Mouse (Mus musculus) lung, adult 18-20 months (tissue): Measurements from ENCODE around the gene Echs1.
"Not testable (repeated sequence)": the region's sequence is repeated elsewhere in the genome, so short reads cannot be mapped to it uniquely, and the experiment has no call there.

Source experiments
- DNase-seq, 2 experiments: peaks; one replicate each; pipeline ENCODE4 v3.0.0; 2022; ENCODE audit warnings: mixed read lengths in 2 of 2

Echs1 gene

DNA sequence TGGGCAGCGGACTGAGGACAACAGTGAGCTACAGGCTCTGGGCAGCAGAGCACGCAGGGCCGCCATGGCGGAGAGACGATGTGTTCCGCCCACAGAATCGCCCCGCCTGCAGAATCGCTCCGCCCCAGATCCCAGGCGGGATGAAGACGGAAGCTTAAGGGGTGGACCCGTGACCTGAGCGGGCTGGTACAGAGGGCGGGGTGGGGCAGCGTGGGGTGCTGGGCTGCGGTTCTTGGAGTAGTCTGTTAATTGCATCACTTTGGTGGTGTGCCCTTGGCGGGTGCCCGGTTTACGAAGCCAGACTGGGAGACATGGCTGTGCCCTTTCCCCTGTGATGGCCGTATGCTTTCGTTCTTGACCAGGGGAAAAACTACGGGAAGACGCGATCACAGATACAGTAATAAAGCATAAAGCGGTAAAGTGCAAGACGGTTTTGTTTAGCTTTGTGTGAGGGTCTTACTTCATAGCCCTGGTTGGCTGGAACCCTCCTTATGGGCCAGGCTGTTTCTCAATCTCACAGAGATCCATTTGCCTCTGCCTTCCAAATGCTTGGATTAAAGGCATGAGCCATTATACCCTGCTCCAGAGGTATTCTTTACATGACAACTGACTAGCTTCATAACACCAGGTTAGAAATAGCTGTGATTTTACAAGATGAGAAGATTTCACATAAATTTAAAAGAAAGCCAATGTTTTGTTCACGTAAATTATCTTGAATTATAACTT is at the start of gene Echs1:
Gene Echs1, minus strand, starts transcription at position 148 of the 726 bp plus-strand sequence.
- DNase-seq: peak; percentile 96 to 97

DNA sequence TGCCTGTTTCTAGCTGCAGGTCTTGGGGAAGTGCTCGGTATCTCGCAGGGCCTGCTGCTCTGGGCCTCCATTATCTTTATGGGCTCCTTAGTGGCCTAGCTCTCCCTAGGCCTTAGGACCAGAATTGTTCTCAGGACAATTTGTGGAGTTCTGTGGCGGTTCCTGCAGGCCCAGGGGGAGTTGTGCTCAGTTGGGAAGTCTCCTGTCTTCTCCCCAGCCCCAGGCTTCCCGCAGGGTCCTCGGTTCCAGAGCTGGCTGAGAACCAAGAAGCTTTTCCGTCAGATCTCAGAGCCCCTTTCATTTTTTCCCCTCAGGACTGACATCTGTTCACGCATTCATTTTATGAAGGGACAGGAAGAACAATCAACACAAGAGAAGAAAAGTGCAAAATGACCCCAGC is 48.4 kb upstream of the Echs1 start, which contains the start of gene Olfr522:
Gene Olfr522, minus strand, starts transcription at position 101 of the 400 bp plus-strand sequence.
- no peak for DNase-seq

DNA sequence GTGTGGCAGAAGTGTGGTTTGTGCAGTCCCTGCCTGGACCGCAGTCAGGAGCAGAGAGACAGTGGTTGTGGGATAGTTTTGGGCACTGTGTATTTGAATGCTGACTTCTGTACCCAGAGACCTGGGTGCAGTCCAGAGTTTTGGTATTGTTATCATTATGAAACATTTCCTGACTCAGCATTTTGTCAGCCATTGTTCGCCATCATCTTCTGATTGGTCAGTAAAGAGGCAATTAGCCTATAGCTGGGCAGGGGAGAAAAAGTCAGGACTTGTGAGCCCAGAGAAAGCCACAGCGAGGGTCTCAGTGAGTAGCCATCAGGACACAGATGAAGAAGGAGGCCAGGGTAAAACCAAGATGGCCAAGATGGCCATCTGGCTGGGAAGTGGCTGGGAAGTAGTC is 44.1 kb upstream of the Echs1 start:
- DNase-seq: no peak

DNA sequence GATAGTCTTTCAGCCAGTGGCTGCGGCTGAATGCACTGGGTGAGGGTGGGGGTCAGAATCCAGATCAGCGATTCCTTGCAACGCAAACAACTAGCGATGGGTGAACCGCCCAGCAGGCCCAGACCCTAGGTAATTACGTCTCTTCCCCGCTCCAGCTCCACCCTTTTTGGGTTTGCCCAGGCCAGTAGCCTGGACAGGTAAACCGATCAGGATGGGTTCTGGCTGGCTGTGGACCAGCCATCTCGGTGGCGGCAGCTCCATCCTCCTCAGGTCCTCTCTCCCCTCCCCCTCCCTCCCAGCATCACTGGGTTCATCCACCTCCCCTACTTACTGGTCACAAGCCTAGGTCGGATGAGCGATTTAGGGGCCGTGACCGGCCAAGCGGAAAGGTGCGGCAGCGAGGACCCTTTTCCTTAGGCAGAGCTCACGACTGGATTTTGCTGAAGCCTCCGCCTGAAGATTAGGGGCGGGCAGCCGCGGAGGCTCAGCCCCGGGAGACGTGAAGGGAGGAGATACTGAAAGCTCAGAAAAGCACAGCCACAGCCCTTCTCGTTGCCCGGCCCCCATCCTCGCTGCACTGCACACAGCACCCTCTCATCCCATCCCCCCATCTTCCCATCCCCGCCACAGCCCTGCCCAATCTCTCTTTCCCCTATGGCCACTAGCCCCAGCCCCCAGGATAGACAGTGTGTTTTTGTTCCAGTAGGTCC is 38.1 kb upstream of the Echs1 start, which contains the start of gene Sprn:
Gene Sprn, minus strand, starts transcription at position 660 of the 710 bp plus-strand sequence.
- DNase-seq: no peak

DNA sequence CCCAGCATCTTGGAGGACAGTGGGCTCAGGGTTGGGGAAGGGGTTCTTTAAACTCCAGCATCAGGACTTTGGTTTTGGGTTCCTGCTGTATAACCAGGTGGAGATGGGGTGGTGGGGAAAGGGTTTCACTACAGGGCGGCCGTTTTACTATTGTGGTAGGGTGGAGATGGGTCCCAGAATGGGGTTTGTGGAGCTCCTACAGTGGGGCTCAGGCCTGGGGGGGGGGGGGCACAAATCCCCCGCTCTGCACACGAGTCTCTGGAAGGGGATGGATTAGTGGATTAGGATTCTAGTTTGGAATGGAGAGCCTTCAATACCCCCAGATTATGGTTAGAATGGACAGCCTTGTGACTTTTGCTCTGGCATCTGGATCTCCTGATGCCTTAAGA is 37.5 kb upstream of the Echs1 start:
- DNase-seq: no peak

DNA sequence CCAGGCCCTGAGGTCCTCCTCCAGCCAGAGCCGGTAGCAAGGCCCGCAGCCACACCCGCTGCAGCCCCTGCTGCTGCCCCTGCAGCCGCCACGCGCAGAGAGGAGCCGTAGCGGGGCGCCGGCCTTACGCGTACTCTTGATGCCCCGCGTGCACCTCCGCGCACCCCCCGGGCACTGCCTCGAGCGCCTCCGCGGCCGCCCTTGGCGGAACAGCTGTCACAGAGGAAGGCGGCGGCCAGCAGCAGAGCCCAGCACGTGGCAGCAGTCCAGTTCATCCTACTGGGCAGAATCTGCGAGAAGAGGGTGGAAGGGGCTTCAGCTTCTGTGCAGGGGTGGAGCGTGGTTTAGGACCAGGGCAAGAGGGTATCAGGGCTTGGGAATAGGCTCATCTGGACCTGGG is 37.1 kb upstream of the Echs1 start:
- no peak for DNase-seq

DNA sequence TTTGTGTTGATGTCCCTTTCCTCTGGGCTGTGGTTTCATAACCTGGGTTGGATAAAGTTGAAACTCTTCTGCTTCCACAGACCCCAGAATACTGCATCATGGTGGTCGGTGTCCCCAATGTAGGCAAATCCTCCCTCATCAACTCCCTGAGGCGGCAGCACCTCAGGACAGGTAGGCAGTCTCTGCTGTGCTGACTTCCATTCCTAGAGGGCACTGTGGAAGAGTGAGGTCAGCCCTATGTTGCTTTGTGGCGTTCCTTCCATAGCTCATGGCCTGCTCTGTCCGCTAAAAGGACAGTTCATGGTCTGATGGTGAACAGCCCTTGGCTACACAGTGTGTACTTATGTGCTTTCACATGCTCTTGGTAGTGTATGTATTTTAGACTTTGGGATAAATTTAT is 28.3 kb upstream of the Echs1 start:
- DNase-seq: no peak

DNA sequence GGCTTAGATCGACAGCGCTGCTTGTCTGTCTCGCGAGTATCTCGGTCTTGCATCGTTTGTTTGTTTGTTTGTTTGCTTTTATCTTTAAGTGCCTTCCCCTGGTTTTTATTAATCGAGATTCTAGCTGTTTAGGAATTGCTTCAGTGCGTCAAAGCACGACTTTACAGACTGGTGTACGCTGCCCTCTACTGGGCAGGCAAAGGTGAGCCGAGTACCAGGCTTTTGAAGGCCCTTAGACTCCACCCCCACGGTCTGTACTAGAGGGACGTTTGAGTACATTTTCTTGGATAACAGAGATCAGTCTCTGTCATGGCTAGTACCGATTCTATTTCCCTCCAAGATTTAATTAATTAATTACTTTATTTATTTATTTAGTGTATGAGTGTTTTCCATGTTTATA is 25.1 kb upstream of the Echs1 start:
- peak; percentile 69 to 83 for DNase-seq

DNA sequence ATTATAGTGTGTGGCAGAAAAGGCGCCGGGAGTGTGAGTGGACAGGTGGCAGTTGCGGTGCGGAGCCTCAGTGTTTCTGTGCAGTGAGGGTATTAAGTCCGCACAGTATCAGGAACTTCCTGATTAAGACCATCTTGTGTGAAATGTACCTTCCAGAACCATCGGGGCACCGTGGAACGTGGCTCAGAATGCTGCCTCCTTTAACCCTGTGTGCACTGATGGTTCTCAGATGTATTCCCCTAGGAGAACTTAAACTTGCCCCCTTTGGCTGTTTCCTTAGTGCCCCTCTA is 21.7 kb upstream of the Echs1 start:
- DNase-seq: no peak

DNA sequence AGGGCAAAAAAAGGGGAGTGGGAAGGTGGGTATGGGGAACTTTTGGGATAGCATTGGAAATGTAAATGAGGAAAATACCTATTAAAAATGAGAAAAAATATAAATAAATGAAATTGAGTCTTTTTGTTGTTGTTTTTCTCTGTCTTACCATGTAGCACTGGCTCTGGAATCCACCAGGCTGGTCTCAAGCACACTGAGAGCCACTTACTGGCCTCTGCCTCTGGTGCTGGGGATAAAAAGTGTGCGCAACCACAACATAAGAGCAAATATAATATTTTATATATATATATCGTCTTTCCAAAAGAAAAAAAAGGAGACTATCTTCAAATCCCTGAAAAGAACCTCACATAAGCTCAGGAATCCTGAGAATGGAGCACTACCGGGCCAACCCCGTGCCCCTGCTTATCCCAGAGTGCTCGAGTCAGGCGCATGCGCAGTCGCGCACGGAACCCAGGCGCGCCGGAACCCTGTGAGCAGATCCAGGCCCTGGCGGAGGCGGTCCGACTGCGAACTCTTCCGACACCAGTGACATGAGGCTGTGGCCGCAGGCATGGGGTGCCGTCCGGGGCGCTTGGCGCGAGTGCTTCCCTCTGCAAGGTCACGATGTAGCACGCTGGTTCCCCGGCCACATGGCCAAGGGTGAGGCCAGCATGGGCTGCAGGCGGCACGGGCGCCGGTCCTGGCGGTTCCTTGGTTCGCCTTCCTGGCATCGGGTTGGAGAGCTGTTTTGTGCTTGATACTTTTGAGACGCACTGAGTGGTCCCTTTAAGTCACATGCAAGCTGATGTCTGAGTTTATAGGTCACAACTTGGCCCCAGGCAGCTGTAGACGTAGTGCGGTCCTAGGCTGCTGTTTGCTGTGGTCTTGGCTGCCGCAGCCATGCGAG is 21.1 kb upstream of the Echs1 start, which contains the start of gene Mtg1:
Gene Mtg1, plus strand, starts transcription at position 430 of the 886 bp plus-strand sequence.
- peak; percentile 94 to 95 for DNase-seq

DNA sequence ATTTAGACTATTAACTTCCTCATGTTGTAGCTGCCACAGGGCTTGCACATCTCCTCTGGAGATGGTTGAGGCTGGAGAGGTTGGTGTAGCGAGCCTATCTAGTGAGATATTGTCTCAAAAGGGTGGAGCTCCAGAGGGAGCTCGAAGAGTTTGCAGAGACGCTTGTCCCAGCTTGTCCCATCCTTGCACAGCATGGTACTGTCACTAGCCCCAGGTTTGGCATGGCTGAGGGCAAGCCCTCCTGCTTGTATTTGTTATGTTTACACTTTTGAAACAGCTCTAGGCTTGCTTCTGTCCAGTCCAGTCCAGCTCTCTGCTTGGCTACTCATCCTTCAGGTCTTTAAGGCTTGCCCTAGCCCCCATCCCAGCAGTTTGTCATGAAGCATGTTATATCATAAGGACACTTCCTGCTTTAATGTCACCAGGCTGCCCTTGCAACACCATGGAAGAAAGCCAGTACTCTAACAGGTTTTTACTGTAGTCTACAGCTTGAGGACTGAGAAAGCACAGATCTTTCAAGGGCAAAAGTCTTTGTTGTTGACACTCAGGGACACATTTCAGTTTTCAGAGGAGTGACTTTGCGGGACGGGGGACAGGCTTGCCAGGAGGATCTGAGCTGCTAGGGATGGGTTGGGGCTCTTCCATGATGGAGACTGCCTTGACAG is 19.0 kb upstream of the Echs1 start:
- no peak for DNase-seq

DNA sequence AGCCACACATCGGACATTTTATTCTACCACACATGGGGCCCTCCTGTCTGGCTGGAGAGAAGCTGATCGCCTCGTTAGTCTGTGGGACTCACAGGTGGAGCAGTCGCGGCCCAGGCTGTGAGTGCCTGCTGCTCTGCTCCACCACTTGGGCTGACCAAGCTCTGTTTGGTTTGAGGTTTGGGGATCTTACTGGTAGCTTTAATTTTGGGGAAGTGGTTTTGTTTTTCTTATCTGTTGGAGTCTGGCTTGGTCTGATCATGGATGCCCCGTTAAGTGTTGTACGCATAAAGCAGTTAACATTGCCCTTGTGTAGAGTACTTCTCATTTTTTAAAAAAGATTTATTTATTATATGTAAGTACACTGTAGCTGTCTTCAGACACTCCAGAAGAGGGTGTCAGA is 17.8 kb upstream of the Echs1 start:
- DNase-seq: not testable (repeated sequence)

DNA sequence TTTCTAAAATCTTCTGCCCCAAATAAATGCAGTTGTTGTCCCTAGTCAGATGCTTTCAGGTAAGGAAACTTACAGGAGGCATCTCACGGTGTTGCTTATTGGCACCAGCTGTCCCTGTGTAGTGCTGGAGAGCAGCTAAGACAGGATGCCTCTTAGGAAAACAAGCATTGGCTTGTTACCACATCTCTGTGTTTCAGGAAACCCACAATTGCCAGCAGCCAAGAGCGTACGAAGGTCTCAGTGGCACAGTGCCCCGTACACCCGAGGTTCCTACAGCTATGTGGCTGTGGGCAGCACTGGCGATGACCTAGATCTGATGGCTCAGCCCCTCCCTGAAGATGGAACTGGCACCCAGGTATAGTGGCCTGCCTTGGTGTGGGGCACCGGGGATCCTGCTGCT is 15.9 kb upstream of the Echs1 start:
- not testable (repeated sequence) for DNase-seq

DNA sequence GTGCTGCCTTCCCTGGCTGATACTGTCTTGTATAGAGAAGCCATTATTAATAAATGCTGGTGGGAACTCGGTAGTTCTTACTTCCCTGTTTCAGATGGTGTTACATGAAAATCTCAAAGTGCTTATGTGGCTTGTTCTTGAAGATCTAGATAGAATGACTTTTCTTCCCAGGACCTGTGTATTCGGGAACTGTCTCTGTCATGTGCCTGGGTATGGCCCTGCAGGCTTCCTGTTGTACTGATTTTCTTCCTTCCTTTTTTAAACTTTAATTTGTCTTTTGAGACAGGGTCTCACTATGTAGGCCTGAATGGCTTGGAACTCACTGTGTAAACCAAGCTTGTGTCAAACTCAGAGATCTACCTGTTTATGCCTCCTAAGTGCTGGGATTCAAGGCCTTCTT is 11.6 kb upstream of the Echs1 start:
- DNase-seq: no peak

DNA sequence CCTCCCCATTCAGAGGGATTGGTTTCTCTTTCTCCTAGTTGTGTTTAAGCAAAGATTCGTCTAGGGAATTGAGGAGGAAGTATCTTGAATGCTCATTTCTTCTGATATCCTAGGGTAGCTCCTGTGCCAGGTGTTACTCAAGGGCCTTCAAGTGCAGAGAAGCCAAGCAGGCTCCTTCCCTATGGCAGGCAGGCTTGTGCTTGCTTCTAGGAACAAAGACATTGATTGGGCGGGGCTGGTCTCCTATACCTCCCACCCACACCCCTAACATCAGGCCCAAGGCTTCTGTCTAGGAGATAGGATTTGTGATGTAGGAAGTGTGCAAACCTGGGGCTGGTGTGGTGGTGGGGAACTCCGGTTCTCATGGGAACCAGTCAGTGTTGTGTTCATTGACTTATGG is 10.7 kb upstream of the Echs1 start:
- DNase-seq: peak in 1 of 2 experiments; percentile 13

DNA sequence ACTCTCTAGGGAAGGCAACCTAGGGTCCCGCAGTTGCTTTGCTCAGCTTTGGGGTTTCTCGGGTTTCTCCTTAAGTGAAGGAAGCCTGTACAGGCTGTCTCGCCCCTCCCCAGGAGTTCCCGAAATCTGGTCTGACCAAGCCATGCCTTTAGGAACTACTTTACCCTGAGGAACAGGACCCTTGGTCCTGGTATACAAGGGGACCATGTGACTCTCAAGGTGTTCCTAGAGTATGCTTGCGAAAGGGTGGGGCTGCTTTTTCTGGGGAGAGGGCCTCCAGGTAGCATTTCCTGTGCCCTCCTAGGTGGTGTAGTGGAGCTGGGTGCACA is 9.7 kb upstream of the Echs1 start:
- DNase-seq: no peak

DNA sequence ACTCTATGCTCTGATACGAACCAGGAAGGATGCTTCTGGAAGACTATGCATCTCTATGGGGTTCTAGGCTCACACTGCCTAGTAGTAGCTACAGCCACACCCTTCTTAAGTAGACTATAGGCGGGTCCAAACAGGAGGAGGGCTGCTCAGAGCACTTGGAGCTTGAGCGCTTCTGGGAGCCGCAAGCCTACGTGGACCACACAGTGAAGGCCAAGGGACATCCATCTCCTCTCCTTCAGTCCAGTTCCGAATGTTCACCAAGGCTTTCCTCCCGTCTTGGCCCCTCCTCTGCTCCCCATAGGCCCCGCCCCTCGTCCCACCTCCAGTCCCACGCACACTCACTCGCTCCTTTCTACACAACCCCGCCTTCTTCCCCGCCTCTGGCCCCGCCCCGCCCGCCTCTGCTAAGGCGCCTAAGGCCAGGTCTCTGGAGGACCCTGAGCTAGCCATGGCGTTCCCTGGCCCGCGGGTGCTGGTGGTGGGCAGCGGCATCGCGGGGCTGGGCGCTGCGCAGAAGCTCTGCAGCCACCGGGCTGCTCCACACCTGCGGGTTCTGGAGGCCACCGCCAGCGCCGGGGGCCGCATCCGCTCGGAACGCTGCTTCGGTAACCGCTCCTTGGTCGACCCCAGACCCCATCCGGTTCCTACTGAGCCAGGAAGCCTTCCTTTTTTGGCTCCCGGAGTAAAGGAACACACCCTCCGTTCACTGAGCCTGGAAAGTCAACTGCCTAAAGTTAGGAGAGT is 9.2 kb upstream of the Echs1 start:
- DNase-seq: peak; percentile 96 to 97

DNA sequence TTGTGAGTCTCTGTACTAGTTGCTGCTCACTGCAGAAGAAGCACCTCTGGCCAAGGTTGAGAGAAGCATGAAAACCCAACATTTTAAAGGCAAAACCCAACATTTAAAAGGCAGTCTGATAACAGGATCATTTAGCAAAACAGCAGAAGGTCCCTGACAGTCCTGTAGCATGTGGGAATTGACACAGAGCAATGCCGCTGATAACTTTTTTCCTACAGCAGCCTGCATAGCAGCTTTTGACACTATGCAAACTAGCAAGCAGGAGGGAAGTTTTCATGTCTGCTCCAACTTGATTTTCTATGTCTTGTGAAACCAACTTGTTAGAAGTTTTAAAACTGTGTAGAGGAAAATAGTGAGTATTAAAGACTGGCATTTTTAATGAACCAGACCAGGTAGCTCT is 8.1 kb upstream of the Echs1 start:
- no peak for DNase-seq

DNA sequence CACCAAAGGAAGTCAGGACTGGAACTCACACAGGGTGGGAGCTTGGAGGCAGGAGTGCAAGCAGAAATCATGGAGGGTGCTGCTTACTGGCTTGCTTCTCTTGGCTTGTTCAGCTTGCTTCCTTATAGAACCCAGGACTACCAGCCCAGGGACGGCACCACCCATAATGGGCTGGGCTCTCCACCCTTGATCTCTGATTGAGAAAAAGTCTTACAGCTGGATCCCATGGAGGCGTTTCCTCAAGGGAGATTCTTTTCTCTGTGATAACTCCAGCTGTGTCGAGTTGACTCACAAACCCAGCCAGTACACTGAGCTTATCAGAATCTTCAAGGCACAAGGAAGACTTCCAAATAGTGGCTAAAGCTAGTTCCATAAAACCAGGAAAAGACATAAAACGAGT is 6.5 kb upstream of the Echs1 start:
- no peak for DNase-seq

DNA sequence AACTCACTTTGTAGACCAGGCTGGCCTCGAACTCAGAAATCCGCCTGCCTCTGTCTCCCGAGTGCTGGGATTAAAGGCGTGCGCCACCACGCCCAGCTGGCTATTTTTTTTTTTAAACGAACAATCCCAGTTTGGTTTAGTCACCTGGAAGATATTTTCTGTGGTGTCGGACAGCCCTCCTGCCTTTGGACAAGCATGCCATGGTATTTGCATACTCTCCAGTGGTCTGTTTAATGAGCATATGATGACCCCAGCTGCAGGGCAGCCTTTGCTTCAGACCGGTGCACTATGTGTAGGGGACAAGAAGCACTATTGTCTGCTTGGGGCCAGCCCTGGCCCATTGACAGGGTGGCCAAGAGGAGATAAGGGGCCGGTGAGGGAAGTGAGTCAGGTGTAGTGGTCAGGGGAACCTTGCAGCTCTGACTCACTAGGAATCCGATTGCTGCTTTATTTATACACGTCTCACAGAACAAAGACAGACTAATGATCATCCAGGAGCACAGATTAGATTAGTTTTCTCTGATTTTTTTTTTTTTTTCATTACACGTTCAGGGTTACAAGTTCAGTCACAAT is 5.1 kb upstream of the Echs1 start:
- no peak for DNase-seq

DNA sequence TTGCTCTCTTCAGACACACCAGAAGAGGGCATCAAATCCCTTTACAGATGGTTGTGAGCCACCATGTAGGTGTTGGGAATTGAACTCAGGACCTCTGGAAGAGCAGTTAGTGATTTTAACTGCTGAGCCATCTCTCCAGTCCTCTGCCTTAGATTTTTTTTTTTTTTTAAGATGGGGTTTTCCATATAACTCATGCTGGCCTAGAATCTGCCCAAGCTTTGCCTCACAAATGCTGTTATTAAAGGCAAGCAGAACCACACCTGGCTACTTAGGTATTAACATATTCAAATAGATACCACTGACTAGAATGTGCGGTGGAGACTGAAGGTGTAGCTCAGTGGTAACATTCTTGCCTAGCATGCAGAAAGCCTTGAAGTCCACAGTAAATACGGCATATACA is 4.2 kb upstream of the Echs1 start:
- DNase-seq: no peak
